Mouse (Mus musculus) neural tube, embryonic 12.5 days (tissue): ENCODE results near the gene Timm44. TPM values are rescaled to one million over a fixed set of nuclear protein-coding genes. Genes with fewer than 3 reads are reported as not detected.

ENCODE experiments used
- ATAC-seq: fragments of 200-750 bp; cut with Nextera tagmentation; 2 replicates; pipeline ENCODE4 v1.8.0; 2017; ENCODE audit warnings: low read depth, mild to moderate bottlenecking, moderate TSS enrichment, moderate library complexity; ENCODE audit not compliant: low FRiP score
- H3K27ac ChIP-seq: fragments of 300-500 bp; sonication (generic); 2 replicates; pipeline ENCODE4 v1.5.1; 2016
- H3K27me3 ChIP-seq: fragments of 300-500 bp; sonication (generic); replicated peaks from 2 replicates; pipeline ENCODE4 v1.6.1; 2016; ENCODE audit warnings: mild to moderate bottlenecking
- H3K36me3 ChIP-seq: fragments of 300-500 bp; sonication (generic); 2 replicates; pipeline ENCODE4 v1.6.1; 2016; ENCODE audit warnings: mild to moderate bottlenecking
- H3K4me1 ChIP-seq: fragments of 300-500 bp; sonication (generic); 2 replicates; pipeline ENCODE4 v1.6.1; 2016
- H3K4me2 ChIP-seq: fragments of 300-500 bp; sonication (generic); replicated peaks from 2 replicates; pipeline ENCODE4 v1.6.1; 2016; ENCODE audit warnings: mild to moderate bottlenecking
- H3K4me3 ChIP-seq: fragments of 300-500 bp; sonication (generic); 2 replicates; pipeline ENCODE4 v1.5.1; 2016
- H3K9ac ChIP-seq: fragments of 300-500 bp; sonication (generic); 2 replicates; pipeline ENCODE4 v1.6.1; 2016; ENCODE audit warnings: mild to moderate bottlenecking
- H3K9me3 ChIP-seq: fragments of 300-500 bp; sonication (generic); 2 replicates; pipeline ENCODE4 v1.6.1; 2016; ENCODE audit warnings: mild to moderate bottlenecking
- WGBS: fragments of 180-500 bp; shearing (Covaris S2); methylation state at CpG from one replicate; pipeline ENCODE4 v1.1.7; 2016; 5-methylcytosine and 5-hydroxymethylcytosine counted together
- polyA plus RNA-seq: library from polyadenylated mRNA; unstranded; fragments of >200 nt; fragmentation: Nextera tagmentation; extraction: Ambion mirVana; gene quantifications from 2 replicates; pipeline ENCODE4 v1.2.1, GENCODE M21; 2016

The Timm44 gene
- polyA plus RNA-seq, result 44.9 and 53.2 TPM in 2 replicates

GRCm38 (mm10) chr8:4275275-4276110 is at the start of gene Timm44:
TSS of gene Timm44 (minus strand) at chr8:4275913.
- H3K4me3 ChIP-seq, result peak within 1 kb of the TSS; percentile 73
- peak; percentile 98 for ATAC-seq
- H3K4me1 ChIP-seq, result peaks cover 7% of the 10 kb centered on the region
- H3K4me2 ChIP-seq, result peak within 1 kb of the TSS; percentile 85
- no peaks in the 10 kb centered on the region for H3K27me3 ChIP-seq
- no peaks in the 10 kb centered on the region for H3K9me3 ChIP-seq
- peak within 1 kb of the TSS; percentile 66 for H3K9ac ChIP-seq
- H3K27ac ChIP-seq, result no peak within 1 kb of the TSS
- WGBS, result 1% methylated on average over 39 of the region's 39 CpGs
- peaks cover 27% of the 10 kb centered on the region for H3K36me3 ChIP-seq

GRCm38 (mm10) chr8:4324983-4325750 is 49.5 kb upstream of the Timm44 start, which contains the start of the genes Ccl25 and Elavl1:
TSS of gene Ccl25 (plus strand) at chr8:4325210.
TSS of gene Elavl1 (minus strand) at chr8:4325413.
- H3K4me2 ChIP-seq, result peak within 1 kb of the TSS; percentile 91
- H3K36me3 ChIP-seq, result peaks cover 45% of the 10 kb centered on the region
- H3K4me3 ChIP-seq, result peak within 1 kb of the TSS; percentile 97
- peak; percentile 99 for ATAC-seq
- peak within 1 kb of the TSS; percentile 81 for H3K27ac ChIP-seq
- H3K27me3 ChIP-seq, result no peaks in the 10 kb centered on the region
- H3K9me3 ChIP-seq, result no peaks in the 10 kb centered on the region
- WGBS, result under 1% methylated on average over 78 of the region's 78 CpGs
- H3K9ac ChIP-seq, result peak within 1 kb of the TSS; percentile 98
- H3K4me1 ChIP-seq, result peaks cover 24% of the 10 kb centered on the region

DNA sequence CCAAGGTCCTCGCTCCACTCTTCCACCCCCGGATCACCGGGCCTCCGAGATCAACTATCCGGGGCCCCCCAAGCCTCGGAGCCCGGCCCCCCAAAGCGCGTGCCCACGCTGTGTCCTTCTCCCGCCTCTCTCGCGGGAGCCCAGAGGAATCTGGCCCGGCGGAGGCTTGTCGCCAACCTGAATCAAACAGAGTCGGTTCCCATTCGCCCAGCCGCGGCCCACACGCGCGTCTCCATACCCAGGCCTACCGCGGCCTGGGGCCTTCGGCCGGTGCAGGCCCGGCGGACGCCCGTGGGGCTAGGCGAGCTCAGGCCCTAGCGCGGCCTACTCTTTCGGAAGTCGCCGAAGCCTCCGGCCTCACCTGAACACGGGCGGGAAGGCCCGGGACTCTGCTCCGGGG is 48.8 kb upstream of the Timm44 start:
- peak overlapping the region; percentile 97 for H3K4me3 ChIP-seq
- peaks cover 43% of the 10 kb centered on the region for H3K36me3 ChIP-seq
- H3K9me3 ChIP-seq, result no peaks in the 10 kb centered on the region
- peak overlapping the region; percentile 98 for H3K9ac ChIP-seq
- H3K27me3 ChIP-seq, result no peaks in the 10 kb centered on the region
- peak overlapping the region; percentile 81 for H3K27ac ChIP-seq
- WGBS, result under 1% methylated on average over 42 of the region's 42 CpGs
- ATAC-seq, result peak; percentile 73
- peaks cover 26% of the 10 kb centered on the region for H3K4me1 ChIP-seq
- H3K4me2 ChIP-seq, result peak overlapping the region; percentile 91

DNA sequence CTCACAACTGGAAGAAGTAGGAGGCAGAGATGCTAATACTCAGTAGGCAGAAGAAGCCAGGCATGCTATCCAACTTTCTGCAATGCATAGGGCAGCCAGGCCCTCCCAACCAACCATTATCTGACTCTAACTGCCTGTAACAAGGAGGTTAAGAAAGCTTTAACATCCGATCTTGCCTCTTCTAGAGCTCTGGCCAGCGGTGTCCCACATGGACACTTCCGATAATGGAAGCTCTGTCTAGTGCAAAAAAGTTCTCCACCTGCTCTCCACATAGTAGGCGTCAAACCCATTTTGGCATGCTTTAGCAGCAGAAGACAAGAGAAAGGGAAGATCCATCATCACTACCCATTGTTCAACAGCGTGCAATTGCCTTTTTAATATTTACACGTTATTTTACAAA is 48.2 kb upstream of the Timm44 start:
- Histone ChIP-seq H3K4me1 (peaks cover 26% of the 10 kb centered on the region), H3K4me2 (peak overlapping the region; percentile 91), H3K27ac (no peak overlapping the region), H3K9ac (peak overlapping the region; percentile 98), H3K27me3 (no peaks in the 10 kb centered on the region), H3K9me3 (no peaks in the 10 kb centered on the region), H3K36me3 (peaks cover 38% of the 10 kb centered on the region), H3K4me3 (peak overlapping the region; percentile 97)
- 5% methylated on average over 6 of the region's 6 CpGs for WGBS
- ATAC-seq, result no peak

DNA sequence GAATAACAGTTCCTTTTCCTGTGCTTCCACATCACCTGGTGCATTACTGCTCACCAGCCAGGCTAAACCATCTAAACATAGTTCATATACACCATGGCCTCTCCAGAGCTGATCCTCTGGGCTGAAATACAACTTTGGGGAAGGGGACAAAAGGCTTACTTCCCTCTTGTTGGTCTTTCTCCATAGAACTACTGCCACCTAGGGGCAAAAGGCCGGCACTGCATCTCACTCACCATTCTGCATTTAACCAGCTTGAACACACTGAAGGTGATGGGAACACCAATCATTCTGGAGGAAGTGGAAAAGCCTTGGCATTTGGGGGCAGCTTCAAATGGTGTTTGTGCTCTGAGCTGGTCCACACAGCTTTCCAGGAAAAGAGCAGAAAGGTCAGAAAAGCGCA is 46.8 kb upstream of the Timm44 start:
- no peaks in the 10 kb centered on the region for H3K27me3 ChIP-seq
- 30% methylated on average over 2 of the region's 2 CpGs for WGBS
- H3K27ac ChIP-seq, result no peak overlapping the region
- no peak overlapping the region for H3K9ac ChIP-seq
- H3K4me3 ChIP-seq, result no peak overlapping the region
- H3K36me3 ChIP-seq, result peaks cover 23% of the 10 kb centered on the region
- H3K4me2 ChIP-seq, result peak overlapping the region; percentile 91
- H3K9me3 ChIP-seq, result no peaks in the 10 kb centered on the region
- H3K4me1 ChIP-seq, result peaks cover 26% of the 10 kb centered on the region
- ATAC-seq, result no peak

DNA sequence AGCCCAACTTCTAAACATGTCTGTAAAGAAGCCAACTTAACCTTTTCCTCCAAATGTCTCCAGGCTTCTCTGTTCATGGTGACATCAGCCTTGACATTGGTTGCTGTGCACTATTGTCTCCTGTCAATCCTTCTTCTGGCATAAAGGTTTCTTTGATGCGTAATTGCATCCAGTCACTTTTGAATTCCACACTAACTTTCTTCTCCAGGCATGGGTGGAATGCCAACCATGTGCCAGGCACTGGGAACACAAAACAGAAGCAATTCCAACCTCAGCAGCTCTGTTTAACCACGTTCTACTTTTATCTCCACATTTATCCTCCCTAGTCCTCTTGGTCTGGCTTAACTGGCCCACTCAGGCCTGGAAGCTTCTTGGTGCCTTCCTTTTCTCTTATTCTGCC is 45.3 kb upstream of the Timm44 start:
- H3K4me1 ChIP-seq, result peaks cover 26% of the 10 kb centered on the region
- peaks cover 23% of the 10 kb centered on the region for H3K36me3 ChIP-seq
- no peak overlapping the region for H3K4me2 ChIP-seq

DNA sequence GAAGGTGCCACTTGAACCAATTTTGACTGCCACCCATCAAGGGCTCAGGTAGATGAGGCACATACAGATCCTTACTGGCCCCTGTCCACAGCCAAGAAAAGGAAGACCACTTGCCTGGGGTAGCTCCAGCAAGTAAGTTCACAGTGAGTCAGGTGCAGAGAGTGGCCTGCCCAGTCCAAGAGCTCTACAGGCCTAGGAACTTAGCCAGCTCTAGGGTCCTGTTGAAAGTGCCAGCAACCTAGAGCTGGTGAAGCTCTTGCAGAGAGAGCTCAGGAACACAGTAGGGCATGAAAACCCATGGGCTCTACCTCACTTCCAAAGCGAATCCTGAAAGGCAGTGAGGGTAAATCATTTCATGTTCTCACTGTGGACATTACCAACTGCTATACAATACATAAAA is 44.7 kb upstream of the Timm44 start:
- peaks cover 21% of the 10 kb centered on the region for H3K4me1 ChIP-seq
- no peak for ATAC-seq
- H3K36me3 ChIP-seq, result peaks cover 23% of the 10 kb centered on the region
- no peaks in the 10 kb centered on the region for H3K27me3 ChIP-seq
- no peak overlapping the region for H3K4me2 ChIP-seq
- H3K27ac ChIP-seq, result no peak overlapping the region
- no peak overlapping the region for H3K4me3 ChIP-seq
- WGBS, result 90% methylated on average over 1 of the region's 1 CpGs
- no peak overlapping the region for H3K9ac ChIP-seq
- H3K9me3 ChIP-seq, result no peaks in the 10 kb centered on the region

More for the DNA sequence above, 45.3 kb upstream of the Timm44 start:
- no peak overlapping the region for H3K27ac ChIP-seq
- no peaks in the 10 kb centered on the region for H3K9me3 ChIP-seq
- ATAC-seq, result no peak
- WGBS, result 93% methylated on average over 2 of the region's 2 CpGs
- no peak overlapping the region for H3K9ac ChIP-seq
- no peaks in the 10 kb centered on the region for H3K27me3 ChIP-seq
- no peak overlapping the region for H3K4me3 ChIP-seq

GRCm38 (mm10) chr8:4319573-4319872 is 43.8 kb upstream of the Timm44 start:
- Histone ChIP-seq H3K4me3 (no peak overlapping the region), H3K36me3 (peaks cover 23% of the 10 kb centered on the region), H3K27me3 (no peaks in the 10 kb centered on the region), H3K27ac (no peak overlapping the region), H3K4me1 (peaks cover 21% of the 10 kb centered on the region), H3K9me3 (no peaks in the 10 kb centered on the region), H3K9ac (no peak overlapping the region), H3K4me2 (no peak overlapping the region)
- 96% methylated on average over 11 of the region's 11 CpGs for WGBS
- no peak for ATAC-seq

DNA sequence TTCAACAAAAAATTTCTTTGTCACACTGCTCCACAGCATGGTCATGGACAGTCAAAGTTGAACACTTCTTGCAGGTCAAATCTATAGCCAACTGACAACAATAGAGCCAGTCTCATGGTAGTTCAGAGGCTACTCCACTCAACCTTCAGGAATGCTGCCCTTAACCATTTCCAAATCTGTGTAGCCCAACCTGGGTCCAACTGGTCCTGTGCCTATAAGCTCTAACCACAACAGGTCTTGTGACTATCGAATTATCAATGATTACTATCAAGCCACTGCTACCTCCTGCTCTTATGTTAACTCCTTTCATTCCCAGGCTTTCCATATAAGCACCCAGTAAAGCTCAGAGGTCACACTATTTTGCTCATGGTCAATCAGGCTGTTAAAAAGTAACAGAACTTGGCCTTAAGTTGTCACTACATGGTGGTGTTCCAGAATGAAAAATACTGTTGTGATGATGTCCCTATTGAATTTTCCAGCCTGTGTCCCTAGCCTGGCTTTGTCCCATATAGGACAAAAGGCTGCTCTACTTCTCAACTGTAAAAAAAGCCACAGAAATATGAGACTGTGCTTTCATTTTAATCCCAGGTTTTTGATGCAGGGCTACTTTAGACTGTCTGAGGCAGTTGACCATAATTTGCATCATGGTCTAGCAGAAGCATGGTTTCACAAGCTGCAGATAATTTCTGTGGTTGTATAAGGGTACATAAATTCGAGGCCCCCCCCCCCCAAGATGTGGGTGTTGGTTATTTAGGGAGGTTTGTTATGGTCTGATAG is 43.3 kb upstream of the Timm44 start:
- no peak overlapping the region for H3K4me3 ChIP-seq
- H3K27ac ChIP-seq, result no peak overlapping the region
- 86% methylated on average over 2 of the region's 2 CpGs for WGBS
- no peaks in the 10 kb centered on the region for H3K9me3 ChIP-seq
- peaks cover 23% of the 10 kb centered on the region for H3K36me3 ChIP-seq
- ATAC-seq, result no peak
- peaks cover 20% of the 10 kb centered on the region for H3K4me1 ChIP-seq
- H3K9ac ChIP-seq, result no peak overlapping the region
- H3K4me2 ChIP-seq, result no peak overlapping the region
- H3K27me3 ChIP-seq, result no peaks in the 10 kb centered on the region

DNA sequence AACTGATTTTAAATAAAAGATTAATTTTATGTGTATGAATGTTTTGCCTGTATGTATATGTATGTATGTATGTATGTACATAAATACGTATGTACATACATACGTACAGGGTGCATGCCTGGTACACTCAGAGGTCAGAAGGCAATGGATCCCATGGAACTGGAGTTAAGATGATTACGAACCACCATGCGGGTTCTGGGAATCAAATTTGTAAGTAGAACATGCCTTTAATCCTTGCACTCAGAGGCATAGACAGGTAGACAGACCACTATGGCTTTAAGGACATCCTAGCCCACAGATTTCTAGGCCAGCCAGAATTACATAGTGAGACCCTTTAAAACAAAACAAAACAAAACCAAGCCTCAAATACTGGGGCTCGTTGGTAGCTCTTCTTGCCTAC is 42.4 kb upstream of the Timm44 start:
- H3K4me2 ChIP-seq, result no peak overlapping the region
- peaks cover 23% of the 10 kb centered on the region for H3K36me3 ChIP-seq
- 93% methylated on average over 5 of the region's 5 CpGs for WGBS

DNA sequence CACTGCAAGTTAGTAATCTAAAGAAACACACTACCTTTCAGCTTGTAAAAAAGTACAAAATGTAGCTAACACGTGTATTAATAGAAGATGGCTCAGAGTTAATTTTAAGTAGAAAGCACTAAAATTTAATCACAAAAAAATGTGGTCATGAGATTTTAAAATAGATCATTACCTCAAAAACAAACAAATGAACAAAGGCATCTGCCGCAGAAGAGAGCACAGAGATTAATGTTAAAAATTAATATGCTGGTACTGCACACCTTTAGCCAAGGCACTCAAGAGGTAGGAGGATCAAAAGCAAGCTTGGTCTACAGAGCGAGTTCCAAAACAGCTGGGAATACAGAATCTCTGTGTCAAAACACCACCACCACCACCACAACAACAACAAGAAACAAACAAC is 39.1 kb upstream of the Timm44 start:
- Histone ChIP-seq H3K4me3 (no peak overlapping the region), H3K4me1 (no peaks in the 10 kb centered on the region), H3K4me2 (no peak overlapping the region), H3K36me3 (peaks cover 23% of the 10 kb centered on the region), H3K27ac (no peak overlapping the region), H3K9ac (no peak overlapping the region), H3K27me3 (no peaks in the 10 kb centered on the region), H3K9me3 (no peaks in the 10 kb centered on the region)
- 95% methylated on average over 3 of the region's 3 CpGs for WGBS
- ATAC-seq, result no peak

More for the DNA sequence above, 42.4 kb upstream of the Timm44 start:
- Histone ChIP-seq H3K27ac (no peak overlapping the region), H3K4me1 (peaks cover 12% of the 10 kb centered on the region), H3K9me3 (no peaks in the 10 kb centered on the region), H3K9ac (no peak overlapping the region), H3K27me3 (no peaks in the 10 kb centered on the region), H3K4me3 (no peak overlapping the region)
- ATAC-seq, result no peak
